ENCODE assay signal across 12 mouse cellular contexts in genomic region chr2:151967176-151967750, GRCm38 (mm10). TPM values are rescaled to one million over a fixed set of nuclear protein-coding genes. Genes with fewer than 3 reads are reported as not detected.
DNase-seq lines count a peak whose midpoint lies in the region; ATAC-seq lines count a peak whose summit lies in the region.
"Had no signal": no experiment of that assay in that cellular context is flagged by ENCODE, and none has a peak within 500 bp of the region (broad histone marks: within the 10 kb centered on the region; RNA-seq: fewer than 3 reads in every experiment).

No protein-coding gene starts in this region.

- no peak for ATAC-seq in heart, embryonic 12.5 days (ENCODE audit: insufficient number of reproducible peaks, low FRiP score)
- ATAC-seq in forebrain, embryonic 11.5 days (replicated peaks; ENCODE audit: low FRiP score), result 0 out of 2 replicates have a peak, but pooled peaks have one; percentile 5
- ATAC-seq in limb, embryonic 11.5 days (ENCODE audit: insufficient number of reproducible peaks, low FRiP score, low TSS enrichment, low read depth), result no peak
- ATAC-seq in neural tube, embryonic 13.5 days (ENCODE audit: low read depth), result no peak

- no peak overlapping the region for H3K9ac ChIP-seq in heart, embryonic 12.5 days
- peak overlapping the region; percentile 48 for H3K9ac ChIP-seq in forebrain, embryonic 11.5 days (ENCODE audit: low read length)
- H3K9ac ChIP-seq in limb, embryonic 11.5 days (ENCODE audit: low read length), result peak overlapping the region; percentile 31
- H3K9ac ChIP-seq in neural tube, embryonic 13.5 days, result peak overlapping the region; percentile 61

- H3K9me3 ChIP-seq in heart, embryonic 12.5 days (replicated peaks), result no peaks in the 10 kb centered on the region
- H3K9me3 ChIP-seq in forebrain, embryonic 11.5 days (ENCODE audit: control insufficient read depth, low read length), result no peaks in the 10 kb centered on the region
- no peaks in the 10 kb centered on the region for H3K9me3 ChIP-seq in limb, embryonic 11.5 days (ENCODE audit: control insufficient read depth, low read length)
- no peaks in the 10 kb centered on the region for H3K9me3 ChIP-seq in neural tube, embryonic 13.5 days

- 36% methylated on average over 9 of the region's 9 CpGs for WGBS in heart, embryonic 12.5 days
- 12% methylated on average over 9 of the region's 9 CpGs for WGBS in forebrain, embryonic 11.5 days
- 22% methylated on average over 9 of the region's 9 CpGs for WGBS in limb, embryonic 11.5 days
- 10% methylated on average over 9 of the region's 9 CpGs for WGBS in neural tube, embryonic 13.5 days

- no peak overlapping the region for H3K4me2 ChIP-seq in heart, embryonic 12.5 days
- H3K4me2 ChIP-seq in forebrain, embryonic 11.5 days (ENCODE audit: low read depth, low read length, severe bottlenecking), result peak overlapping the region; percentile 37; the same call in 1 of the 2 replicates
- H3K4me2 ChIP-seq in limb, embryonic 11.5 days (ENCODE audit: low read depth, severe bottlenecking), result no peak overlapping the region
- H3K4me2 ChIP-seq in neural tube, embryonic 13.5 days, result peak overlapping the region; percentile 77

- no peak overlapping the region for H3K27ac ChIP-seq in heart, embryonic 12.5 days (ENCODE audit: poor library complexity, severe bottlenecking)
- peak overlapping the region; percentile 81 for H3K27ac ChIP-seq in forebrain, embryonic 11.5 days (ENCODE audit: low read depth, low read length)
- H3K27ac ChIP-seq in limb, embryonic 11.5 days (replicated peaks; ENCODE audit: low read depth, low read length), result no peak overlapping the region
- peak overlapping the region; percentile 91 for H3K27ac ChIP-seq in neural tube, embryonic 13.5 days (replicated peaks)
- H3K27ac ChIP-seq: macrophage had no signal

- peak; percentile 85 for DNase-seq in heart, adult 11 months
- DNase-seq in forebrain, embryonic 11.5 days (ENCODE audit: low spot score), result peak; percentile 77
- DNase-seq in limb, embryonic 11.5 days (ENCODE audit: low spot score), result peak; percentile 54
- no peak for DNase-seq in cerebellum, adult 9-10 months
- no peak for DNase-seq in gastrocnemius, adult 18-20 months (ENCODE audit: low spot score)
- no peak for DNase-seq in natural killer cell, adult 2 months (ENCODE audit: low spot score in 2 of 2)
- DNase-seq: B cell, adult 2 months; kidney, adult 8-10 months had no signal

- peaks cover 39% of the 10 kb centered on the region for H3K4me1 ChIP-seq in heart, embryonic 12.5 days (replicated peaks)
- H3K4me1 ChIP-seq in forebrain, embryonic 11.5 days (replicated peaks; ENCODE audit: control insufficient read depth, insufficient read depth, low read length), result peaks cover 29% of the 10 kb centered on the region
- peaks cover 19% of the 10 kb centered on the region for H3K4me1 ChIP-seq in limb, embryonic 11.5 days (ENCODE audit: control insufficient read depth, insufficient read depth, low read length)
- H3K4me1 ChIP-seq in neural tube, embryonic 13.5 days (replicated peaks), result peaks cover 87% of the 10 kb centered on the region

- peaks cover 39% of the 10 kb centered on the region for H3K27me3 ChIP-seq in heart, embryonic 12.5 days (replicated peaks)
- no peaks in the 10 kb centered on the region for H3K27me3 ChIP-seq in forebrain, embryonic 11.5 days (ENCODE audit: control insufficient read depth, insufficient read depth, low read length)
- no peaks in the 10 kb centered on the region for H3K27me3 ChIP-seq in limb, embryonic 11.5 days (ENCODE audit: control insufficient read depth, insufficient read depth, low read length)
- no peaks in the 10 kb centered on the region for H3K27me3 ChIP-seq in neural tube, embryonic 13.5 days

- H3K36me3 ChIP-seq in heart, embryonic 12.5 days, result peaks cover 15% of the 10 kb centered on the region; the same call in 1 of the 2 replicates
- no peaks in the 10 kb centered on the region; the same call in 1 of the 2 replicates for H3K36me3 ChIP-seq in forebrain, embryonic 11.5 days (ENCODE audit: control insufficient read depth, insufficient read depth, low read length)
- peaks cover 4% of the 10 kb centered on the region; the same call in 1 of the 2 replicates for H3K36me3 ChIP-seq in limb, embryonic 11.5 days (ENCODE audit: control insufficient read depth, insufficient read depth, low read length)
- 0 out of 2 replicates have a peak, but pooled peaks cover 11% of the 10 kb centered on the region for H3K36me3 ChIP-seq in neural tube, embryonic 13.5 days

- no peak overlapping the region for H3K4me3 ChIP-seq in heart, embryonic 12.5 days
- H3K4me3 ChIP-seq in forebrain, embryonic 11.5 days (ENCODE audit: low read depth, low read length), result no peak overlapping the region
- no peak overlapping the region for H3K4me3 ChIP-seq in limb, embryonic 11.5 days (ENCODE audit: low read depth, low read length)
- peak overlapping the region; percentile 18 for H3K4me3 ChIP-seq in neural tube, embryonic 13.5 days
- H3K4me3 ChIP-seq: erythroblast, embryonic 14.5 days had no signal

RNA-seq across cellular contexts. Expression of gene Fam110a, which starts 12.8 kb away (rescaled TPM):
- polyA plus RNA-seq in heart, embryonic 12.5 days (2016; fragmentation: Nextera tagmentation; extraction: Ambion mirVana), result 10.3 and 10.9 TPM in 2 replicates
- 85.6 and 88.1 TPM in 2 replicates for polyA plus RNA-seq in forebrain, embryonic 11.5 days (2014; fragmentation: Nextera tagmentation; extraction: Ambion mirVana)
- polyA plus RNA-seq in limb, embryonic 11.5 days (2014; fragmentation: Nextera tagmentation; extraction: Ambion mirVana), result 31.7 and 32.9 TPM in 2 replicates
- polyA plus RNA-seq in neural tube, embryonic 13.5 days (2015; fragmentation: Nextera tagmentation; extraction: Ambion mirVana), result 48.1 and 52.1 TPM in 2 replicates
- 1 to 10 TPM; 1.8 to 2.1 TPM for total RNA-seq in gastrocnemius, adult 18-20 months (2021)

RNA-seq across cellular contexts. Expression of gene Slc52a3, which starts 29.0 kb away (rescaled TPM):
- 0.34 and 0.45 TPM in 2 replicates for polyA plus RNA-seq in heart, embryonic 12.5 days (2016; fragmentation: Nextera tagmentation; extraction: Ambion mirVana)
- polyA plus RNA-seq in forebrain, embryonic 11.5 days (2014; fragmentation: Nextera tagmentation; extraction: Ambion mirVana), result 1.0 and 1.4 TPM in 2 replicates
- 0.82 and 0.88 TPM in 2 replicates for polyA plus RNA-seq in limb, embryonic 11.5 days (2014; fragmentation: Nextera tagmentation; extraction: Ambion mirVana)
- 0.99 and 1.1 TPM in 2 replicates for polyA plus RNA-seq in neural tube, embryonic 13.5 days (2015; fragmentation: Nextera tagmentation; extraction: Ambion mirVana)
- total RNA-seq in gastrocnemius, adult 18-20 months (2021), result 1 to 10 TPM in 1 of 2 experiments, under 1 TPM in 1; 0.94 to 1.3 TPM
- polyA plus RNA-seq: macrophage had no signal

RNA-seq across cellular contexts. Expression of gene Angpt4, which starts 56.3 kb away (rescaled TPM):
- polyA plus RNA-seq in heart, embryonic 12.5 days (2016; fragmentation: Nextera tagmentation; extraction: Ambion mirVana), result 0.13 and 0.20 TPM in 2 replicates
- polyA plus RNA-seq in forebrain, embryonic 11.5 days (2014; fragmentation: Nextera tagmentation; extraction: Ambion mirVana), result not detected in 2 replicates
- 0.23 TPM in 1 of 2 replicates, not detected in the other for polyA plus RNA-seq in limb, embryonic 11.5 days (2014; fragmentation: Nextera tagmentation; extraction: Ambion mirVana)
- 0.63 and 0.81 TPM in 2 replicates for polyA plus RNA-seq in neural tube, embryonic 13.5 days (2015; fragmentation: Nextera tagmentation; extraction: Ambion mirVana)
- total RNA-seq in gastrocnemius, adult 18-20 months (2021), result under 1 TPM; 0.18 to 0.24 TPM
- polyA plus RNA-seq: erythroblast, embryonic 14.5 days; macrophage had no signal

Comparison
In these comparisons a context has a peak if more than half of its experiments do, and no peak if none do; other contexts are left out.
1. DNase-seq: peak in heart, adult 11 months (single experiment), forebrain, embryonic 11.5 days (single experiment) and limb, embryonic 11.5 days (single experiment); none in cerebellum, adult 9-10 months (single experiment), gastrocnemius, adult 18-20 months (single experiment) and natural killer cell, adult 2 months (0 of 2).
2. H3K27ac ChIP-seq: peak in forebrain, embryonic 11.5 days (single experiment) and neural tube, embryonic 13.5 days (single experiment); none in heart, embryonic 12.5 days (single experiment) and limb, embryonic 11.5 days (single experiment).
3. H3K4me2 ChIP-seq: peak in forebrain, embryonic 11.5 days (single experiment) and neural tube, embryonic 13.5 days (single experiment); none in heart, embryonic 12.5 days (single experiment) and limb, embryonic 11.5 days (single experiment).